Mouse (Mus musculus) embryo, embryonic 10 days (tissue): Measurements from ENCODE around the gene Ost4.

Source experiments
- DNase-seq: peaks from one replicate; pipeline ENCODE4 v3.0.0-alpha.2; 2015; ENCODE audit warnings: low spot score

Gene Ost4

GRCm38 (mm10) chr5:30923119-30923518 is 15.5 kb upstream of the Ost4 start:
- no peak for DNase-seq

DNA sequence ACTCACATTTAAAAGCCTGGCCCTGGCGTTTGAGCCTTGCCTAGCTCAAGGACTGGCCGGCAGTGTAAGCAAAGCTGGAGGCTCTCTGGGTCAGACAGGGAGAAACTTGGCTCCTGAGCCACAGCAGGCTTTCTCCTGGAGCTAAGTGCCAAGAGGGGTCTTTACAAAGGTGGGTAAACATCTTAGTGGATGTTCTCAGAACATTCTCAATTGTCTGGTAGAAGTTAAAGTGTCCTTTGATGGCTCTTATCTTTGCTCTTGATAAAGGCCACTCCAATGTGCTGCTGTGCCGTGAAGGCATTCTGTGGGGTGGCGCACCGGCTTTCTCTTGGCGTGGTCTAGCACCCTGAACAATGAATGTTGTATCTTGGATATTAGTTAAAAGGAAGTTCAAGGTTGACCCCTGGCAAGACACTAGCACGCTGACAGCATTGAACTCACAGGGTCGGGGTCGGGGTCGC is 15.0 kb upstream of the Ost4 start:
- DNase-seq: no peak

GRCm38 (mm10) chr5:30921256-30922033 is 13.9 kb upstream of the Ost4 start, which contains the start of gene Khk:
TSS of gene Khk (plus strand) at chr5:30921431.
- DNase-seq: peak; percentile 91

DNA sequence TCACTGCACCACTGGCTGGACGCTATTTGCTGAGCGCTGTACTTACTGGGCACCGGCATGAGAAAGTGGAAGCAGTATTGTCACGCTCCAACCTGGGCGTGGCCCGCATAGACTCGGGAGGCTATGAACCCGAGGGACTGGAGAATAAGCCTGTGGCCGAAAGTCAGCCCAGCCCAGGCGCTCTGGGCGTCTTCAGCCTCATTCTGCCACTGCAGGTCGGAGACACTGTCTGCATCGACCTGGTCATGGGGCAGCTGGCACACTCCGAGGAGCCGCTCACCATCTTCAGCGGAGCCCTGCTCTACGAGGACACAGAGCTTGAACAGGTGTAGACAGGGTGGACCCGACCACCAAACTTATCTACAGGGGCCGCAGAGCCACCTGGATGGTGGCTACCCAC is 13.0 kb upstream of the Ost4 start:
- DNase-seq: no peak

DNA sequence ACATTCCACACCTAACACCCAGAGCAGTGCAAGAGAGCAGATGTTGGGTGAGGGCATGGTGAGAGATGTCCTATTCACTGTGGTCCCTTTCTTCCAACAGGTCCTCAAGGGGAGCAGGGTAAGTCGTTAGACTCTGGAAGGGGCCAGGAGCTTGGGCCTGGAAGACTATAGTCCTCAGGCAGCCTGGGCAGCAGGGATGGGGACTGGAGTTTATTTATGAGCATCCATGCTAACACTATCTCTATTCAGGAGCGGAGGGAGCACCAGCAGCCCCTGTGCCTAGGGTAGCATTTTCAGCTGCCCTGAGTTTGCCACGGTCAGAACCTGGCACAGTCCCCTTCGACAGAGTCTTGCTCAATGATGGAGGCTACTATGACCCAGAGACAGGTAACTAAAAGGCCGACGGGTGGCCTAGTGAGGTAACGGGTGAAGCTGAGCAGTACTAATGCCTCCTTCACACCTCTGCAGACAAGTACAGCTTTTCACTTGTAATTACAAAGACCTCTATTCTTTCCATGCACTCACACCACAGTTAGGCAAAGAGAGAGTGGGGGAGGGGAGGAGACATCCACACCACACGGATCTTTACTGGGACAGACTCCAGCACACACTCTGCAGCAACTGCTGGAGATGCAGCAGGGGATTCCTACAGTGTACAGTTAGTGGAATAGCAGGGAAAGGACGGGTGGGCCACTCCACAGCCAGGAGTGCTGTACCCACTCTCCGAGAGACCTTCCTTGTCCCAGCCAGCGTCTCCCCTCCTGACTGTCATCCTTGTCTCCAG is 12.4 kb upstream of the Ost4 start:
- DNase-seq: no peak

DNA sequence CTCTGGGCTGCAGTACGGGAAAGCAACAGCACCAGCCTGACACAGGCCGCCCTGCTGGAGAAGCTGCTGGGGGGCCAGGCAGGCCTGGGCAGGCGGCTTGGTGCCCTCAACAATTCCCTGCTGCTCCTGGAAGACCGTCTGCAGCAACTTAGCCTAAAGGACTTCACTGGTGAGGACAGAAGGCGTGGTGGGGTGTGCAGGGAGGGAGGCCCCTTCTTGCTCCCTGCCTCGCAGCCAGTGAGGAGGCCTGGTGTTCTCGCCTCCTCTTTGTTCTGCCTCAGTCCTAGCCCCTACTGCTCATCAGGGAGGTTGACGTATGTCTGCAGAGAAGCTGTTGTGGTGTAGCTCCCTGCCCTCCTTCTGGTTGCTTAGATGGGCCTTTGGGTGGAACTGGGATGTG is 11.1 kb upstream of the Ost4 start:
- no peak for DNase-seq

- no peak for DNase-seq
Observed at GRCm38 (mm10) chr5:30917891-30918670, 10.5 kb upstream of the Ost4 start.

DNA sequence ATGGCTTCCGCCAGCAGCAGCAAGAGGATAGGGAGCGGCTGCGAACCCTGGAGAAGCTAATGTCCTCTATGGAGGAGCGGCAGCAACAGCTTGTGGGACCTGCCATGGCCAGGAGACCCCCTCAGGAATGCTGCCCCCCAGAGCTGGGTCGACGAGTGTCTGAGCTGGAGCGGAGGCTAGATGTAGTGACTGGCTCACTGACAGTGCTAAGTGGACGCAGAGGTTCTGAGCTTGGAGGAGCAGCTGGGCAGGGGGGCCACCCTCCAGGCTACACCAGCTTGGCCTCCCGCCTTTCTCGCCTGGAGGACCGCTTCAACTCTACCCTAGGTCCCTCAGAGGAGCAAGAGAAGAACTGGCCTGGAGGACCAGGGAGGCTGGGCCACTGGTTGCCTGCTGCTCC is 9.8 kb upstream of the Ost4 start:
- no peak for DNase-seq

- DNase-seq: no peak
Observed at GRCm38 (mm10) chr5:30916841-30917240, 9.3 kb upstream of the Ost4 start.

DNA sequence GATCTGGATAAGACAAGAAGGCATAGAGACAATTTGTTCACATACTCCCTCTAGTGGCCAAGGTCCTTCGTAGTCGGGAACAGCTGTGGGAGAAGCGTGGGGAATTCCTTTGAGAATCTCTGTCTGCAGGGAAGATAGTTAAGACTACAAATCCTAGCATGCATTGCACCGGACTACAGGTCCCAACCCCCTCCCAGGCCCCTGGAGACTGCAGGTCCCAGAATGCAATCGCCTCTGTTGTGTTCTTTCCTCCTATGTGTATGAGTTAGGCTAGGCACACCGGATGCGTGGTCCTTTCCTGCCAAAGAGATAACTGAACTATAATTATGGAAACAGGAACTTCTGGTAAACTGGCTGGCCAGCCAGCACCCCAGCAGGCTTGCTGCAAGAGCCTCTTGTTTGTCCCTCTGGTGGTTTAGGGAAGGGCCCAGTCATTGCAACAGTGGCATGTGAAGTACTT is 8.4 kb upstream of the Ost4 start:
- DNase-seq: peak; percentile 97

GRCm38 (mm10) chr5:30915456-30915855 is 7.9 kb upstream of the Ost4 start:
- DNase-seq: no peak

DNA sequence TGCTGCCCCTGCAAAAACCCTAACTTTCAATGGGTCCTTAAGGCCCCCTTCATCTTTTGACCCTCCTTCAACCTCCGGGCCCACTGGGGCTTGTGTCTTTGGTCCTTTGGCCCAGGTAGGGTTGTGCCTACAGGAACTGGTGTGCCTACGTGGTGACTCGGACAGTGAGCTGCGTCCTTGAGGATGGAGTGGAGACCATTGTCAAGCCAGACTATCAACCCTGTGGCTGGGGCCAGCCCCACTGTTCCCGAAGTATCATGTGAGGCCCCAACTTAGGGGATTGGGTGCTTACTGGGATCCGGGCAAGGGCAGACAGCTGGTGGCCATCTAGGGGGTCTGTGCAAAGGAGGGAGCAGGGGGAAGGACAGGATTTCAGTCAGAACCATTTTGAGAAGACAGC is 7.3 kb upstream of the Ost4 start:
- DNase-seq: no peak

- DNase-seq: peak; percentile 45
Observed at GRCm38 (mm10) chr5:30914101-30914635, 6.6 kb upstream of the Ost4 start.

GRCm38 (mm10) chr5:30913060-30913841 is 5.7 kb upstream of the Ost4 start, which contains the start of gene Emilin1:
TSS of gene Emilin1 (plus strand) at chr5:30913402.
- DNase-seq: peak; percentile 86

- DNase-seq: no peak
Observed at GRCm38 (mm10) chr5:30912156-30912555, 4.6 kb upstream of the Ost4 start.

DNA sequence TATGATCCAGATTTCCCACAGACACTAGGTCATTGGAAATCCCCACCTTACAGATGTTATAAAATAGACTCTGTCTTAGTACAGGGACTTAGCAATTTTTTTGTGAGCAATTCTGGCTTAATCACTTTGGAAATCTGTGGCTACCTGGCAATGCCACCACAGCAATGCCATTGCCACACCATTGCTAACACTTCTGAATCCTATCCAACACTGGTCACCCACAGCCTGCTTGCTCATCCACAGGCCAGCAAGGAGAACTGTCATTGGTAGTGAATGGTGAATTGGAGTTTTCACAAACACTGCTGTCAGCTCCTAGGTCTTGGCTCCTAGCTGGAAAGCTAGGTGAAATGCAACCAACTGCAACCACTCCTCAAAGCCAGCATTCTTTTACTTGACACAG is 2.9 kb upstream of the Ost4 start:
- no peak for DNase-seq

- DNase-seq: no peak
Observed at GRCm38 (mm10) chr5:30909863-30910262, 2.3 kb upstream of the Ost4 start.

- DNase-seq: peak; percentile 56
Observed at GRCm38 (mm10) chr5:30909300-30909659, 1.7 kb upstream of the Ost4 start.

DNA sequence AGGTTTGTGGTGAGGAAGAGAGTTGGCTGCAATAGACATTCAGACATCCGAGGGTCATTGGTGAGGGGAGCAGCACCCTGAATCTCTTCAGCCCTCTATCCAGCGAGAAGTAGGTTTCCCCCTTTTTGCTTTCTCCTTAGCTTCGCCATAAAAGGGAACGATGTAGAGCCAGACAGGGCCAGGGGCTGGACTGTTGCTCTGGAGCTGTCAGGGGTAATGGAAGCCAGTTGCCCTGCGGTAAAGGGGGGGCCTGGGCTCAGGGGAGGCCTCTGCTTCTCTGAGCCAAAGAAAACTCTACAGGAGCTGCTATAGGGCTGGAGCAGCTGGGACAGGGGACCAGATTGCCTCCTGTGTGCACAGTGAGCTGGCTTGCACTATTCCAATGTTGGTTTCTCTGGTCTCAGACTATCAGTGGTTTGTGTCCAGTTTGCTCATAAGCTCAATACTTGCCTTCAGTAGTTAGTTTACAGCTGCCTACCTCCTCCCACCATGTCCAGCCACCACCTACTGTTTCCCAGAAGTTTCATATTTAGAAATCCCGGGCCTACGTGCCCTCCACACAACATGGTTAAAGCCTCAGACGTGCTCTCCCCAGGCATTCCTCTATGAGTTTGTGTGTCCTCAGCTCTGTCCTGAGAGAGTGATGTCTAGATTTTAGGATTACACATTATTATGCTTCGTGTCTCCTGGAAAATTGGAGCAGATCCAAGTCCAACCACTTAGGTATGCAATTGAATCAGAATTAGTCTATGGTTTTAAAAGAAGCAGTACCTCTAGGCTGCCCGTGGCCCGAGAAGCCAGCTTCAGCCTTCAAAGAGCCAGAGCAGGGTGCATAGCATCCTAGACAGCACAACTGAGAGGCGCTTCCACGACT is 1.1 kb upstream of the Ost4 start:
- DNase-seq: peak; percentile 34

- DNase-seq: no peak
Observed at GRCm38 (mm10) chr5:30901860-30902259, 5.7 kb downstream of the Ost4 start.
